Mouse (Mus musculus) v-Abl transformed pro-B cells (cell line): ENCODE measurements around the gene Tbce.
"Not testable (repeated sequence)": the region's sequence is repeated elsewhere in the genome, so short reads cannot be mapped to it uniquely, and the experiment has no call there.

Source experiments
- in situ Hi-C, 2 experiments: fragments of 400-800 bp; cut with MboI; formaldehyde crosslinking; loops; one replicate each; pipeline ENCODE4 v1.15.1; 2025; ENCODE audit not compliant: unreplicated experiment in 2 of 2

Tbce gene

DNA sequence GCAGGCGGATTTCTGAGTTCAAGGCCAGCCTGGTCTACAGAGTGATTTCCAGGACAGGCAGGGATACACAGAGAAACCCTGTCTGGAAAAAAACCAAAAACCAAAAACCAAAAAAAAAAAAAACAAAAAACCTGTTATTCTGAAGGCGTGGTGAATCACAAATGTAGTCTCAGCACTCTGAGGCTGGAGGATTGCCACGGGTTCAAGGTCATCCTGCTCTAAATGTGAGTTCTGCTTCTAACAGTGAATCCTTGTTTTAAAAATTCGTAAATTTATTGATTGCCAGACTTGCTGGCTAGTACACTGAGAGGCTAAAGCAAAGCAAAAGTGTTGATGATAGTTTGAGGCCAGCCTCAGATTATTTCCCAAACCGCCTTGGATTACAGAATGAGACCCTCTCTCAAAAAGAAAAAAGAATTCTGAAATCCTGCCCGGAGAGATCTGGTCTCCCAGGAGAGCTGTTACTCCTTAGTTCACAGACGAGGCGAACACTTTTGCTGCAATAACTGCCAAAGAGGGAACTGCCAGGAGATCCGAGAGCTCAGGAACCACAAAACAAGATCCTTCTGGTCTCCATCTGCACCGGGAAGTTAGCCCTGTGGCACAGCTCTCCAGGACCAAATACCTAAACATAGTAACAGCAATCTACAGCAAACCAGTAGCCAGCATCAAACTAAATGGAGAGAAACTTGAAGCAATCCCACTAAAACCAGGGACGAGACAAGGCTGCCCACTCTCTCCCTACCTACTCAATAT is 3.4 kb downstream of the Tbce start:
- in situ Hi-C loops = no loop called here

DNA sequence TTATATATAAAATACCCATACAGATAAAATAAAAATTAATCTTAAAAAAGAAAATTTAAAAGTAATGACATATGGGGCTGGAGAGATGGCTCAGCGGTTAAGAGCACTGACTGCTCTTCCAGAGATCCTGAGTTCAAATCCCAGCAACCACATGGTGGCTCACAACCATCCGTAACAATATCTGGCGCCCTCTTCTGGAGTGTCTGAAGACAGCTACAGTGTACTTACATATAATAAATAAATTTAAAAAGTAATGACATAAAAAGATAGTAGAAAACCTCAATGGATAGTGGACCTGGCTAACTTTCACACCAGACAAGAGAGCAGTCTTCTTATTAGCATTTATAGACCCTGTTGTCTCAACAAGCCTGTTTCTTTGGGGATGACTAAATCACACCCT is 4.1 kb downstream of the Tbce start:
- in situ Hi-C loops = not testable (repeated sequence)

DNA sequence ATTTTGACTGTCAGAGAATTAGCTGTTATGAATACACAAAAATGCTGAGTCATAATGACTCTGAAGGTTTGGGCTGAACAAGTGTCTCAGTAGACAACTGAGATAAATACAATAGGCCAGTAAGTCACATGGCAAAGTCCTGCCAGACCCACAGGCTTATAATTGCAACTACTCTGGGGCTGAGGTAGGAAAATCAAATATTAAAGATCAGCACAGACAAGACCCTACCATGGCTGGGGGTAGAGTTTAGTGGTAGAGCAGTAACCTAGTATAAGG is 5.4 kb downstream of the Tbce start:
- in situ Hi-C loops = no loop called here

DNA sequence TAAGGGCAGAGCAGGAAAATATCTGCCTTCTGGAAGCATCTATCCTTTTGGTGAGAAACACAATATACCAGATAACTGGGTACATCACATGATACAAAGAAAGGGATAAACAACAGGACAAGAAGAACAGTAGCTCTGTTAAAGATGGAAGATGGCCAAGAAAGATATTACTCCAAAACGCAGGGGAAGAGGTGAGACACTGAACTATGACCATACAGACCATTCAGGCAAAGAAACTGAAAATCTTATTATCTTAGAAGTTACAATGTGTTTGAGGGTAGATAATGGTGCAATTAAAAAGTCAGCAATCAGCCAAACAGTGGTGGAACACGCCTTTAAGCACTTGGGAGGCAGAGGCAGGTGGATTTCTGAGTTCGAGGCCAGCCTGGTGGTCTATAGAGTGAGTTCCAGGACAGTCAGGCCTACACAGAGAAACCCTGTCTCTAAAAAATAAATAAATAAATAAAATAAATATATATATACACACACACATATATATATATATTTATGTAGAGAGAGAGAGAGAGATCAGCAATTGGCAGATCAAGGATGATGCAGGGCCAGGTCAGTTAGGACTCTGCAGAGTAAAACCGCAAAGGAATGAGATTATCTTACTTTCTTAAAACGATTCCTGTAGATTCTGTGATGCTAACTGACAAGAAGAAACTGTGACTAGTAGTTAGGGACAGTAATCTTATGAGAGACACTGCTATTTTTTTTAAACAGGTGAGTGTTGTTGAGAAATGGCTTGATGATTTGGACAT is 5.9 kb downstream of the Tbce start:
- in situ Hi-C loops = no loop called here

DNA sequence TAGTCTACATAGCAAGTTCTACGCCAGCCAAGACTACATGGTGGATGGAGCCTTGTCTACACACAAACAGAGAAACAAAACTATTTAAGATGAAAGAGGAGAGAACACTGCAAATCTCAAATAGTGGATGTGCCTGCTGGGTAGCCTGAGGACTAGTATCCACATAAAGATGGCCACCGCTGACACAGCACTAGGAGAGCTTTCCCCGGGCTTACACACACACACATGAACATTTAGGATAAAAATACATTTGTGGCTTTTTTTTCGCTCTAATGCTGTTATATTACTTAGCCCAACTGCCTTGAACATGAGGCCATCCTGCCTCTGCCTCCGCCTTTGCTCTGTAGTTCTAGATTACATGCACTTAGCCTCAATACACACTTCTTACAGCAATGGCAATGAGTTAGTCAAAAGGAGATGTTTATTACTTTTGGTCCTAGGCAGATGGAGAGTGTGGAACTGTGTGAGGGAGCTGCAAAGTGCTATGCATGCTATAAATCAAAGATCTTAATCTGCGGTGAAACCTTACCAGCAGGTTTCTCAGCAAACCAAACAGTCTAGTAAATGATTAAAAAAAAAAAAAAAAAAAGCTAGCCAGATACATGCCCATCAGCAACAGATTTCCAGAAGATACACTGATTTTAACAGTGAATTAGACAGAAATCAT is 13.2 kb downstream of the Tbce start:
- in situ Hi-C loops = no loop called here

DNA sequence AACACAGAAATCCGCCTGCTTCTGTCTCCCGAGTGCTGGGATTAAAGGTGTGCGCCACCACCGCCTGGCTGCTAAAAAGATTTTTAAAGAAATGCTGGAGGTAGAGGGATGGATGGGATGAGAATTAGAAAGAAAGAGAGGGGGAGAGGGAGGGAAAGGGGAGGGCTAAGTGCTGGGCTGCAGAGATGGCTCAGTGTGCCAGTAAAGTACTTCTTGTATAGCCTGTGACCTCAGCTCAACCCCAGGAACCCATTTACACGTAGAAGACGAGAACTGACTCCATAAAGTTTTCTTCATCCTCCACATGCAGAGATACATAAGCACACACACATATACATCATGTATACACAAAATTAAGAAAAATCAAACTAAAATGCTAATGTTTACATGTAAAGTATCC is 13.9 kb downstream of the Tbce start:
- in situ Hi-C loops = no loop called here

DNA sequence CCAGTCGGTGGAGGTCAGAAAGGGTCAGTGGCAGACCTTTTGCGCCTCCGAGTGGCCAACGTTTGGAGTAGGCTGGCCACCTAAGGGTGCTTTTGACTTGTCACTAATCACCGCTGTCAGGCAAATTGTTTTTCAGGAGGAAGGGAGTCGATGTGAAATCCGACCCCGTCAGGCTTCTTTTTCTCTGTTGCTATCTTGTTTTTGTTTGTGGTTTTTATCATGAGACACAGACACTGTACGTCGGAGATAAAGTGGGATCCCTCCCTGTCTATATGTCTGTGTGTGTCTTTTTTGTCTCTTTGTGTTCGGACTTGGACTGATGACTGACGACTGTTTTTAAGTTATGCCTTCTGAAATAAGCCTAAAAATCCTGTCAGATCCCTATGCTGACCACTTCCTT is 18.0 kb downstream of the Tbce start:
- in situ Hi-C loops = not testable (repeated sequence)

DNA sequence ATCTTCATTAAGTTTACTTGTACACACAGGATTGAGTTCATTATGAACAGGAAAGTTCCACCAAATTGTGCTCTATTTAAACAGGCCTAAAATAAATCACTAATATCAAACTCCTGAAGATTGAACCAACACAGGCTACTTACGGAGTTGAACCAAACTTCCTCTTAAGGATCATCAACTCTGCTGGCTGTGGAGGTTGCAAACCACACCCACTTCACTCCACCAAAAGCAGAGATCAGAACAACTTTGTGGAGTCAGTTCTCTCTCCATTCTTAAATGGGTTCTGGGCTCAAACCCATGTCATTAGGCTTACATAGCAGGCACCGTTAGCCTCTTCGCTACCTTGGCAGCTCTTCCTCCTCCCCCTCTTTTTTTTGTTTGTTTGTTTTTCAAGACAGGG is 20.6 kb downstream of the Tbce start:
- in situ Hi-C loops = no loop called here

DNA sequence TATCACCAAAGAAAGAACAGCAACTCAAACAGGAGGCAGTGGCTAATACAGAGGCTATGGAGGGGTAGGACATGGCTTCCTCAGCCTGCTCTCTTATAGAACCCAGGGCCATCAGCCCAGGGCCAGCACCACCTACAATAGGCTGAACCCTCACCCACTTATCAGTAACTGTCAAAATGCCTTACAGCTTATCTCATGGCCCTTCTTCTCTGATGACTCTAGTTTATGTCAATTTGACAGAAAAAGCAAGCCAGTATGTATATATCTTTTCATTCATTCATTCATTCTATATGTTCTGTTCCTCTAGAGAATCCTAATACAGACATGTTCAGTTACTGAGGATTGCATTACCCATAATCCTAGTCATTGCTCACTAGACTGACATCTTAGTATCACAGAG is 21.2 kb downstream of the Tbce start:
- in situ Hi-C loops = no loop called here

DNA sequence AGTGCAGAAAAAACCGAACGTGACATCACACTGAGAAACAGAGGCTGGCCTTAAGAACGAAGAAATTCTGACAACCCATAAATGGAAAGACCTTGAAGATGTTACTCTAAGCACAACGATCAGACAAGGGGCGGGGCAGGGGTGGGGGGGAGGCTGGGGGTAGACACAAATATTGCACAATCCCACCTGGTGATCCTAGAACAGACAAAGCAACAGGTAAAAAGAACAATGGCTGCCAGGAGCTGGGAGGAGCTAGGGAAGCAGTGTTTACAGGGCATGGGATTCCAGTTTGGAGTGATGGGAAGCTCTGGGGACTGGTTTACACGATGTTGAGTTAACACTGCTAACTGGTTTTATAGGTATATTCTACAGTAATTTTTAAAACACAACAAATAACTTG is 23.8 kb downstream of the Tbce start:
- in situ Hi-C loops = no loop called here

DNA sequence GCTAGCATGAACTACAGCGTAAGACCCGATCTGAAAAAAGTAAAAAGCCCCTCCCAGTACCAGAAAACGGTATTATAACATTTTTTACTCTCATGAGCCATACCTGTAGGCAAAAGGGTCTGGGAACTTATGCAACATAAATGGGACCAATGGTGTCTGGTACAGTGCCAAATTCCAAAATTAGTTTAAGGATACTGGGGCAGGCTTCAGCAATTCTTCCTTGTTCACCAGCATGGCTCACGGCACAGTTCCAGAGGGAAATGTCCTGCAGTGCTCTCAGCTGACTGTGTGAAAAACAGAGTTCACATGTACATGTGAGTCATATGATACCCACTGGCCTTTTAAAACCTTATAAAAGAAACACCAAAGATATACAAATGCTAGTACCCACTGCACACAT is 24.9 kb downstream of the Tbce start:
- in situ Hi-C loops = no loop called here

DNA sequence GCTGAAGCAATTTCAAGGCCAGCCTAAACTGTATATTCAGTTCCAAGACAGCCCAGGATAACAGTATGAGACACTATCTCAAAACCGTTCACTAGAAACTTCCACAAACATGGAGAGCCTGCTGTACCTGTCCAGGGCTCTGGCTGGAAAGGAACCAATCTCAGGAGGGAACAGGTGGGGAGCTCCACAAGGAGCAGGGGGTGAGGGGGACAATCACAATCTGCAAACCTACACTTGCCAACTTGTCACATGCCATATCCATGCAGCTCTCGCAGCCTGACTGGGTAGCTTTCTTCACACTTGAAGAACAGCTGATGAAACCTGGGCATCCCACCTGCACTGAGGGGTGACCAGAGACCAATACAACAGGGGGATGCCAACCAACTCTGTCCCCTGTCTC is 25.4 kb downstream of the Tbce start:
- in situ Hi-C loops = no loop called here

DNA sequence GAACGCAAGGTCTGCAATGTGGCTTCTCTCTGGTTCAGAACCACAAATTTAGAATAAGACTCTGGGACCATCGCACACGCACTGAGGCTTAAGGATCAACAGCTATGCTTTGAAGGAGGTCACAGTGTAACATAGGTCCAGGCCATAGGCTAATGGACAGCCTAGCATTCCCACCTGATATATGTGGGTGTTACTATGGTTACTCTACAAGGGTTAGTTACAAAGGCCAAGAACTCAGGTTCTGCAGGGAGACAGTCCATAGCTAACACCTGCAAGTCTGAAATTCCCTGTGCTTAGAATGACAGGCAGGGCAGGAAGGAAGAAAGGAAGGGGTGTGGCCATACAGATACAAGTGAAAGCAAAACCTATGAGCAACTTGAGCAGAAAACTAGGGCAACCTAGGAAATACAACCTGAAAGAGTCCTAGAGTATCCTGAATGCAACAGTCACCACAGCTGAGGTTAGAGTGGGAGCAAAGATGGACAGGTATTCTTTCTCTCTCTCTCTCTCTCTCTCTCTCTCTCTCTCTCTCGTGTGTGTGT is 27.9 kb downstream of the Tbce start:
- in situ Hi-C loops = no loop called here

DNA sequence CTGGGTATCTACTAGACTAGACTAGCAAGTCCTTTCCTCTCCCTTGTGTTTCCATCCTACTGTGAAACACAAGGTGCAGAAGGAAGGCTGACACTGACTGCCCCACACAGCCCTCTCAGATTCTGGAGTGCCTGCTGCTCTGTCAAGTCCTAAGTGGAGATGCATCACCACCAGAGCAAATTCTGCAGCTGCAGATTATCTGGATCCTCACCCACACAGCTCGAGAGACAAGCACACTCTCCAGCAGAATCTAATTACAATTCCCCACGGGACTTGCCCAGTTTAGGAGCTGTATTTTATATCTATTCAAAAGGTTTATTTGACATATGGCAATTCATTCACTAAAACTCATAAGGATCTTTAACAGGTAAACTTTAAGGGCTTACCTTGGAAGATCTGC is 33.4 kb downstream of the Tbce start:
- in situ Hi-C loops = no loop called here

DNA sequence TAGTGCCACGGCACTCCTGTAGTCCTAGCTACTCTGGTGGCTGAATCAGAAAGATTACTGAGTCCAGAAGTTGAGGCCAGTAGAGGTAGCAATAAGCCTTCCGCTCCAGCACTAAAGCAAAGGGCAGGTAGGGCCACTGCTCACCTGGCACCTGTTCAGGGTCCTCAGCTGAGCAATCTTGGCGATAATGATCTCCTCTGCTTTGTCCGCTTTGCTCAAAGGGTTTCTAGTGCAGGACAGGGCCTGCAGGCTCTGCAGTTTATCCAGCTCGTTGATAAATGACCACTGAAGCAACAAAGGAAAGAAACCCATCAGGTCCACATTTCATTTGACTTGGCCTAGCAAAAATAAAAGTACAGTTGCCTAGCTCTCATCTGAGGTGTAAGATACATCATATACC is 34.4 kb downstream of the Tbce start:
- in situ Hi-C loops = no loop called here

DNA sequence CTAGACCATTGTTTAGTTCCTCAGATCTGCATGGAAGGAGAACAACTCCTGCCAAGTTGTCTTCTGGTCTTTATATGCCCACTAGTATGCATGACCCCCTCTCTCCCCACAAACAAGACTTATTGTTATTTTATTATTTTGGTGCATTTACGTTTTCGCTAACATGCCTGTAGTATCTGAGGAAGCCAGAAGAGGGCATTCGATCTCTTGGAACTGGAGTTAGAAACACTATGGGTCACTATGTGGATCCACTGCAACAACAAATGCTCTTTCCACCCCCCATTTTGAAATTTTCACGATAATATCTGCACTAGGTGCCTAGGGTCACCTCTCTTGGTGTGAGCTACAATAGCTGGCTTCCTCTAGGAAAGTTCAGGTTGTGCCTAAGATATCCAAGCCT is 35.4 kb downstream of the Tbce start:
- in situ Hi-C loops = no loop called here

DNA sequence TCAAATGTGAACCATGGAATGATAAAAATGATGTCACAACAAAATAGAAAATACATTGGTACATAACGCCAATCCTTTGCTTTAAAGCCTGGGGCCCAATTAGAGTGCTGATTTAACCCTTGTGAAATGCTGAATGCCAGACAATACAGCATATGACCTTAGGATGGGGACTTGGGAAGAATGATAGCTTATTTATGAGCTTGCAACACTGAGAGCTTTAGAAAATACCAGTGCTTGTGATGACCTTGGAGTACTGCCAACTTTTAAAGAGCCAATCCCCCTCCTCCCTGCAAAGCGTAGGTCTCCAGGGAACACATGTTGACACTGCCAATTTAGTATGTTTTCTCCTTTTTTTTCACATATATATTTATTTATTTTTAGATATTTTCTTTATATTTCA is 36.7 kb downstream of the Tbce start:
- in situ Hi-C loops = no loop called here

DNA sequence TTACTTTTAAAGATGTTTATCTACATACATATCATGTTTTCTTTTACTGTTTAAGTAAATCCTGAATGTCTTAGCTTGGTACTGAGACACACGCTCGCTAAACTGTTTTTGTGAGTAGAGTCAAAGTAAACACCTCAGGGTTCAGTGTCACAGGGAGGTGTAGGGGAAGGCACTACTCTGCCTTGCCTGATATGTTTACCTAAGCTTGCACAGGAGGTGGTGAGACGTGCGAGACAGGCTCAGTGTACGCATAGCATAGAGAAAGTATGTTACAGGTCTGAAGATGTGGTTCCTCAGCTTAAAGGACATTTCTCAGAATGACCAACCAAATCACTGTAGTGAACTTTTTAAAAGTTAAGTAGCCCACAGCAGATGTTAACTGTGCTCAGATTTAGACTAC is 42.0 kb downstream of the Tbce start:
- in situ Hi-C loops = no loop called here

DNA sequence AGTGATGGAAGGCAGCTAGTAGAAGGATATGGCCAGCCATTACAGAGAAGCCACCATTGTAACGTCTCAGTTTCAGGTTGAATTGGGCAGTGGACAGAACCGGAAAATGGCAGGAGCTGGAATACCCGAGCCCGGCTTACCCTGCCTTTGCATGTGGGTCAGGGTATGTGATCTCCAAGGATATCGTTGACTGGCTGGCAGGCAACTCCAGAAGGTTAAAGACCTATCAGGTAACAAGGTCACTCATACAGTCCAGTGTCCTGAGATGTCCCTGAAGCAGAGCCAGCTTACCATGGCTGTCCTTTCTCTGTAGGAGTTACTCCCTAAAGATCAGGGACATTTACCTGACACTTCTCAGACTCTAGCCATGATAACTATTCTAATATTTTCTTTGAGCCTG is 44.4 kb downstream of the Tbce start:
- in situ Hi-C loops = no loop called here

DNA sequence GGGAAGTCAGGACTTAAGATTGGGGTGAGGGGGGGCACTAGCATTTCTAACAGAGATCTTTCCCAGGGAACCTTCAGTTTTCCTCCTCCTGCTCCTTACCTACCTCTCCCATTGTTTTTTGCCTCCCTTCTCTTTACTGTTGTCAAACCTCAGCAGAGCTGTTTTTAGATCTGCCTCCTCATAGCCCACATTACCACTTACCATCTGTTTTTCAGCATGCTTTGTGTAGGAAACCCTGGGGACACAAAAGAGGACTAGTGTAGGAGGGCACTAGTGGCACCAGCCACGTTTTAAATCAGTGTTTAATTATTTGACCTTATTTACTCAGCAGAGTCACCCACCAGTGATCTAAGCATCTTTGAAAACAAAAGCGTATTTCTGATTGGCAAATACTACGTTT is 46.4 kb downstream of the Tbce start:
- in situ Hi-C loops = no loop called here

DNA sequence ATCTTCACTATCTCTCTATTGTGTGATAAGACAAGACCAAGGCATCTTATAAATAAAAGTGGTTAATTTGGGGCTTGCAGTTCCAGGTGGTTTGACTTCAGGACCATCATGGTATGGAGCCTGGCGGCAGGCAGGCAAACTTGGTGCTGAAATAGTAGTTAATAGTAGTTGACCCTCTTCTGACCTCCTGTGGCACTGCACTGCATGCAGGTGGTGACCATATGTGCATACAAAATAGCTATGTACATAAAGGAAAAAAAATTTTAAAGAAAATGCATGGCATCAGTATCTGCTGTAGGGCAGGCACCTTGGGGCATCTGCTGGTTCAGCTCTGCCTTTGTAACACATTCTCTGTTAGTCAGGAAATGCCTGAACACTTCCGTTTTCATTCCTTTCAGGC is 49.0 kb downstream of the Tbce start:
- in situ Hi-C loops = no loop called here

DNA sequence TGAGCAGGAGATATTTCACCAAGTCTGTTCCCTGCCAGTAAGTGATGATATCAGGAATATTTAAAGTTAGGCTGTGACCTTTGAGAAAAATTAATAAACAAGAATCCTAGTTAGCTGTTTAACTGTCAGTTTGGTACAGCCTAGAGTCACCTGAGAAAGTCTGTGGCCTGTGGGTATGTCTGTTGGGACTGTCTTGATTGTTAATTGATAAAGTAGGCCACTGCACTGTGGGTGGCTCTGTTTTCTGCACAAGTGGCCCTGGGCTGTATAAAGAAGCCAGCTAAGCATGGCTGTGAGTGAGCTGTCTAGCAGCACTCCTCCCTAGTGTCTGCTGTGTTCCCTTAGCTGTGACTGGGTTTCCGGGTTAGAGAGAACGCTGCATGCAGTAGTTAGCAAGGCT is 50.3 kb downstream of the Tbce start:
- in situ Hi-C loops = no loop called here
